Comparison of ENCODE assay signal across 9 mouse cellular contexts in the genomic region with DNA sequence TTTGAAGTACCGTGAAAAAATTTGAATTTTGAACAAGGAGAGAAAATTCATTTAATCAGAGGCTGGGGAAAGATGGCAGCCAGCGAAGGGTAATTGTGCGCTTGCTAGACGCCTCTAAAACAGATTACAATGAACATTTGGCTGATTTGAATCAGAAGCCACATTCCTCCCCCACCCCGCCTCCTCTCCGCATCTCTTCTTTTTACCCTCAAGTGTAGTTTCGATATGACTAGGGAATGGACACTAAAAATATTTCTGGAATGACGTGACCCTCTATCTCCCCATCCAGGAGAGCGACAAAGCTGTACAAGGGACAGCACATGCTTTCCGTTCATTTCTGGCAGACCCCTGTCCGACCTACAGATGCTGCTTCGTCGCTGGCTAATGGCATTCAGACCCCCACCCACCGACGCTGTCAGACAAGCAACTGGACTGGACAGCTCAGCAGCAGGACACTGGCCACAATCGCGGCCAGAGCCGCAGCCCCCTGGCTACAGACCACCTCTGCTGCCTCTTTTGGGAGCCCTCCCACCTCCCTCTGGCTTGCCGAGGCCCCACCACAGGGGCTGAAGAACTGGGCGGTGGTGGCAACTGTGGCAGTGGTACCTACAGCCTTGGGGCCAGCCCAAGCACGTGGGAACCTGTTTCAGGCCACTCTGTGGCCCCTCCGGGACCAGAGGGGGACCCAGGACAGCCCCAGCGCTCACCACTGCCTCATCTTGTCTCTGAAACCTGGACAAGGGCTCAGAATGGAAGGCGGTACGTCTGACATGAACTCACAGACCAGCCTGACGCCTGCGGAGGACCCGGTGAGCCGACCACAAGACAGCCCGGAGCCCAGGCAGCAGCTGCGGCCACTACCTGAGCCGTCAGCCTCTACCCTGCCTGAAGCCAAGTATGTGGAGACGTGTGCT. TPM values are rescaled to one million over a fixed set of nuclear protein-coding genes. Genes with fewer than 3 reads are reported as not detected.
DNase-seq lines count a peak whose midpoint lies in the region; ATAC-seq lines count a peak whose summit lies in the region.
"Had no signal": no experiment of that assay in that cellular context is flagged by ENCODE, and none has a peak within 500 bp of the region (broad histone marks: within the 10 kb centered on the region; RNA-seq: fewer than 3 reads in every experiment).

TSS of gene 1110002E22Rik (plus strand) at position 321 of the 914 bp plus-strand sequence.

- H3K9me3 ChIP-seq in heart, embryonic 12.5 days (replicated peaks) = no peaks in the 10 kb centered on the region
- H3K9me3 ChIP-seq in midbrain, embryonic 12.5 days = no peaks in the 10 kb centered on the region
- H3K9me3 ChIP-seq: G1E had no signal

- H3K4me2 ChIP-seq in heart, embryonic 12.5 days = peak within 1 kb of the TSS; percentile 68
- no peak within 1 kb of the TSS for H3K4me2 ChIP-seq in midbrain, embryonic 12.5 days (replicated peaks)

- peak; percentile 43; the same call in 1 of the 2 replicates for ATAC-seq in heart, embryonic 12.5 days (ENCODE audit: insufficient number of reproducible peaks, low FRiP score)
- peak; percentile 41 for ATAC-seq in midbrain, embryonic 12.5 days (ENCODE audit: low FRiP score, low read depth)

- peak within 1 kb of the TSS; percentile 44 for H3K4me3 ChIP-seq in heart, embryonic 12.5 days
- no peak within 1 kb of the TSS for H3K4me3 ChIP-seq in midbrain, embryonic 12.5 days

- H3K9ac ChIP-seq in heart, embryonic 12.5 days = peak within 1 kb of the TSS; percentile 73
- H3K9ac ChIP-seq in midbrain, embryonic 12.5 days (replicated peaks) = no peak within 1 kb of the TSS

- H3K36me3 ChIP-seq in heart, embryonic 12.5 days = no peaks in the 10 kb centered on the region
- no peaks in the 10 kb centered on the region for H3K36me3 ChIP-seq in midbrain, embryonic 12.5 days
- H3K36me3 ChIP-seq: G1E had no signal

- peaks cover 62% of the 10 kb centered on the region for H3K4me1 ChIP-seq in heart, embryonic 12.5 days (replicated peaks)
- peaks cover 10% of the 10 kb centered on the region; the same call in 1 of the 2 replicates for H3K4me1 ChIP-seq in midbrain, embryonic 12.5 days

- H3K27me3 ChIP-seq in heart, embryonic 12.5 days (replicated peaks) = no peaks in the 10 kb centered on the region
- H3K27me3 ChIP-seq in midbrain, embryonic 12.5 days = peaks cover 7% of the 10 kb centered on the region; the same call in 1 of the 2 replicates

- peak; percentile 40 for DNase-seq in layer of hippocampus, adult 11-12 months (ENCODE audit: low spot score)
- no peak for DNase-seq in layer of hippocampus, postnatal 25 days (ENCODE audit: extremely low spot score in 1 of 2, low spot score in 1 of 2)
- DNase-seq in brain, embryonic 18.5 days (ENCODE audit: low read depth, low spot score) = peak; percentile 56
- DNase-seq in ovary, postnatal 14 days (ENCODE audit: low spot score) = no peak
- no peak for DNase-seq in adrenal gland, adult 18-20 months (ENCODE audit: low spot score in 2 of 2)
- DNase-seq in urinary bladder, postnatal 25 days (ENCODE audit: low spot score) = no peak

- H3K27ac ChIP-seq in heart, embryonic 12.5 days (ENCODE audit: poor library complexity, severe bottlenecking) = peak within 1 kb of the TSS; percentile 93
- H3K27ac ChIP-seq in midbrain, embryonic 12.5 days (replicated peaks) = no peak within 1 kb of the TSS

- WGBS in heart, embryonic 12.5 days = 46% methylated on average over 33 of the region's 33 CpGs
- 74% methylated on average over 33 of the region's 33 CpGs for WGBS in midbrain, embryonic 12.5 days

RNA-seq across cellular contexts. Expression of gene 1110002E22Rik, which starts in this region (rescaled TPM):
- 1 to 10 TPM; 1.5 to 2.4 TPM for total RNA-seq in layer of hippocampus, postnatal 25 days (2021)
- polyA plus RNA-seq in heart, embryonic 12.5 days (2016; fragmentation: Nextera tagmentation; extraction: Ambion mirVana) = 12.1 and 12.4 TPM in 2 replicates
- polyA plus RNA-seq in midbrain, embryonic 12.5 days (2016; fragmentation: Nextera tagmentation; extraction: Ambion mirVana) = 0.05 TPM in 2 replicates
- total RNA-seq in adrenal gland, adult 18-20 months (2021) = under 1 TPM; 0.07 to 0.10 TPM

Comparison
In these comparisons a context has a peak if more than half of its experiments do, and no peak if none do; other contexts are left out.
1. RNA of gene 1110002E22Rik (polyA plus RNA-seq): 12.1 to 12.4 TPM in heart, embryonic 12.5 days; 0.05 TPM in midbrain, embryonic 12.5 days; every median in the first group is over 10 times any median in the second.
2. DNase-seq: peak in layer of hippocampus, adult 11-12 months (single experiment) and brain, embryonic 18.5 days (single experiment); none in layer of hippocampus, postnatal 25 days (0 of 2), ovary, postnatal 14 days (single experiment), adrenal gland, adult 18-20 months (0 of 2) and urinary bladder, postnatal 25 days (single experiment).
3. Peak in ATAC-seq in midbrain, embryonic 12.5 days; RNA of the gene not detected or under 1 TPM.